Mouse (Mus musculus) midbrain, embryonic 10.5 days (tissue): ENCODE data around the gene Slc25a19. TPM values are rescaled to one million over a fixed set of nuclear protein-coding genes. Genes with fewer than 3 reads are reported as not detected.
A peak's percentile ranks its signal among the peaks of the same experiment; 100 is the strongest.

Experiments used
- DNase-seq: peaks from one replicate; pipeline ENCODE4 v3.0.0-alpha.2; 2017; ENCODE audit warnings: low spot score
- H3K27ac ChIP-seq: fragments of 300-500 bp; sonication (generic); replicated peaks from 2 replicates; pipeline ENCODE4 v1.5.1; 2016; ENCODE audit warnings: mild to moderate bottlenecking
- H3K27me3 ChIP-seq: fragments of 300-500 bp; sonication (generic); 2 replicates; pipeline ENCODE4 v1.6.1; 2016; ENCODE audit warnings: low read depth, mild to moderate bottlenecking; ENCODE audit not compliant: poor library complexity, severe bottlenecking
- H3K36me3 ChIP-seq: fragments of 300-500 bp; sonication (generic); 2 replicates; pipeline ENCODE4 v1.6.1; 2016; ENCODE audit warnings: mild to moderate bottlenecking, moderate library complexity
- H3K4me1 ChIP-seq: fragments of 300-500 bp; sonication (generic); 2 replicates; pipeline ENCODE4 v1.6.1; 2016
- H3K4me3 ChIP-seq: fragments of 300-500 bp; sonication (generic); 2 replicates; pipeline ENCODE4 v1.5.1; 2016; ENCODE audit warnings: mild to moderate bottlenecking, moderate library complexity
- H3K9me3 ChIP-seq: fragments of 300-500 bp; sonication (generic); replicated peaks from 2 replicates; pipeline ENCODE4 v1.6.1; 2016; ENCODE audit warnings: mild to moderate bottlenecking
- WGBS: fragments of 180-500 bp; shearing (Covaris S2); methylation state at CpG from one replicate; pipeline ENCODE4 v1.1.7; 2016; 5-methylcytosine and 5-hydroxymethylcytosine counted together
- polyA plus RNA-seq: library from polyadenylated mRNA; unstranded; fragments of >200 nt; fragmentation: Nextera tagmentation; extraction: Ambion mirVana; gene quantifications from 2 replicates; pipeline ENCODE4 v1.2.1, GENCODE M21; 2016

Slc25a19 gene
- polyA plus RNA-seq, 1 experiment from 2014 or later, result 24.9 TPM

- peak overlapping the region; percentile 72 for H3K4me3 ChIP-seq
- H3K36me3 ChIP-seq, result peaks cover 45% of the 10 kb centered on the region
- no peak for DNase-seq
- peaks cover 43% of the 10 kb centered on the region for H3K4me1 ChIP-seq
- H3K27me3 ChIP-seq, result peaks cover 16% of the 10 kb centered on the region
- under 1% methylated on average over 16 of the region's 16 CpGs for WGBS
- H3K27ac ChIP-seq, result peak overlapping the region; percentile 88
- no peaks in the 10 kb centered on the region for H3K9me3 ChIP-seq
Measured at GRCm38 (mm10) chr11:115613138-115613945, 14.8 kb downstream of the Slc25a19 start.

GRCm38 (mm10) chr11:115612410-115613137, 15.5 kb downstream of the Slc25a19 start, which contains the start of gene Mif4gd:
Gene Mif4gd (minus strand): TSS chr11:115612969.
- Histone ChIP-seq H3K27me3 (peaks cover 16% of the 10 kb centered on the region), H3K4me1 (peaks cover 43% of the 10 kb centered on the region), H3K27ac (peak within 1 kb of the TSS; percentile 88), H3K9me3 (no peaks in the 10 kb centered on the region), H3K4me3 (peak within 1 kb of the TSS; percentile 72), H3K36me3 (peaks cover 51% of the 10 kb centered on the region)
- WGBS, result under 1% methylated on average over 72 of the region's 80 CpGs
- peak; percentile 86 for DNase-seq

- Histone ChIP-seq H3K27ac (peak overlapping the region; percentile 88), H3K9me3 (no peaks in the 10 kb centered on the region), H3K4me1 (peaks cover 43% of the 10 kb centered on the region), H3K27me3 (peaks cover 16% of the 10 kb centered on the region), H3K4me3 (peak overlapping the region; percentile 72), H3K36me3 (peaks cover 51% of the 10 kb centered on the region)
- 3% methylated on average over 13 of the region's 13 CpGs for WGBS
- DNase-seq, result no peak
Measured at GRCm38 (mm10) chr11:115612059-115612409, 16.1 kb downstream of the Slc25a19 start.

GRCm38 (mm10) chr11:115611173-115611572, 16.9 kb downstream of the Slc25a19 start:
- no peak overlapping the region for H3K4me3 ChIP-seq

GRCm38 (mm10) chr11:115609576-115609975, 18.5 kb downstream of the Slc25a19 start:
- peaks cover 55% of the 10 kb centered on the region for H3K36me3 ChIP-seq
- WGBS, result 71% methylated on average over 3 of the region's 3 CpGs

More at GRCm38 (mm10) chr11:115611173-115611572, 16.9 kb downstream of the Slc25a19 start:
- no peak for DNase-seq
- Histone ChIP-seq H3K27ac (no peak overlapping the region), H3K9me3 (no peaks in the 10 kb centered on the region), H3K36me3 (peaks cover 57% of the 10 kb centered on the region), H3K4me1 (peaks cover 43% of the 10 kb centered on the region), H3K27me3 (peaks cover 16% of the 10 kb centered on the region)
- WGBS, result 86% methylated on average over 6 of the region's 6 CpGs

GRCm38 (mm10) chr11:115608421-115609399, 19.4 kb downstream of the Slc25a19 start:
- no peaks in the 10 kb centered on the region for H3K9me3 ChIP-seq
- peaks cover 5% of the 10 kb centered on the region; the same call in 1 of the 2 replicates for H3K27me3 ChIP-seq
- no peak overlapping the region for H3K27ac ChIP-seq
- peaks cover 41% of the 10 kb centered on the region for H3K4me1 ChIP-seq
- H3K36me3 ChIP-seq, result peaks cover 50% of the 10 kb centered on the region
- no peak for DNase-seq
- H3K4me3 ChIP-seq, result no peak overlapping the region
- 86% methylated on average over 23 of the region's 23 CpGs for WGBS

More at GRCm38 (mm10) chr11:115609576-115609975, 18.5 kb downstream of the Slc25a19 start:
- no peak overlapping the region for H3K27ac ChIP-seq
- DNase-seq, result no peak
- H3K4me1 ChIP-seq, result peaks cover 46% of the 10 kb centered on the region
- no peak overlapping the region for H3K4me3 ChIP-seq
- H3K9me3 ChIP-seq, result no peaks in the 10 kb centered on the region
- peaks cover 14% of the 10 kb centered on the region for H3K27me3 ChIP-seq

GRCm38 (mm10) chr11:115606733-115607132, 21.4 kb downstream of the Slc25a19 start:
- no peaks in the 10 kb centered on the region for H3K9me3 ChIP-seq
- no peak overlapping the region for H3K27ac ChIP-seq
- peaks cover 55% of the 10 kb centered on the region for H3K36me3 ChIP-seq
- no peaks in the 10 kb centered on the region; the same call in 1 of the 2 replicates for H3K27me3 ChIP-seq
- DNase-seq, result no peak
- no peak overlapping the region for H3K4me3 ChIP-seq
- 97% methylated on average over 18 of the region's 18 CpGs for WGBS
- H3K4me1 ChIP-seq, result peaks cover 39% of the 10 kb centered on the region

- under 1% methylated on average over 26 of the region's 26 CpGs for WGBS
- DNase-seq, result no peak
- peaks cover 71% of the 10 kb centered on the region for H3K36me3 ChIP-seq
- H3K9me3 ChIP-seq, result no peaks in the 10 kb centered on the region
- H3K4me3 ChIP-seq, result peak overlapping the region; percentile 100
- H3K27me3 ChIP-seq, result no peaks in the 10 kb centered on the region
- peak overlapping the region; percentile 97 for H3K27ac ChIP-seq
- H3K4me1 ChIP-seq, result peaks cover 33% of the 10 kb centered on the region
Measured at GRCm38 (mm10) chr11:115604304-115604696, 23.8 kb downstream of the Slc25a19 start.

GRCm38 (mm10) chr11:115603476-115604303, 24.4 kb downstream of the Slc25a19 start, which contains the start of the genes Mrps7 and Gga3:
Gene Mrps7 (plus strand): TSS chr11:115603925.
Gene Gga3 (minus strand): TSS chr11:115604051.
- Histone ChIP-seq H3K36me3 (peaks cover 71% of the 10 kb centered on the region), H3K4me1 (peaks cover 33% of the 10 kb centered on the region), H3K4me3 (peak within 1 kb of the TSS; percentile 100), H3K27me3 (no peaks in the 10 kb centered on the region), H3K9me3 (no peaks in the 10 kb centered on the region), H3K27ac (peak within 1 kb of the TSS; percentile 97)
- DNase-seq, result peak; percentile 89
- under 1% methylated on average over 92 of the region's 93 CpGs for WGBS

- Histone ChIP-seq H3K27me3 (no peaks in the 10 kb centered on the region), H3K4me1 (peaks cover 33% of the 10 kb centered on the region), H3K9me3 (no peaks in the 10 kb centered on the region), H3K36me3 (peaks cover 71% of the 10 kb centered on the region), H3K4me3 (peak overlapping the region; percentile 100), H3K27ac (peak overlapping the region; percentile 97)
- no peak for DNase-seq
- WGBS, result 8% methylated on average over 15 of the region's 15 CpGs
Measured at GRCm38 (mm10) chr11:115603128-115603475, 25.0 kb downstream of the Slc25a19 start.

- Histone ChIP-seq H3K27me3 (no peaks in the 10 kb centered on the region), H3K36me3 (peaks cover 71% of the 10 kb centered on the region), H3K9me3 (no peaks in the 10 kb centered on the region), H3K4me3 (no peak overlapping the region), H3K27ac (no peak overlapping the region), H3K4me1 (peaks cover 33% of the 10 kb centered on the region)
- no peak for DNase-seq
- 96% methylated on average over 4 of the region's 4 CpGs for WGBS
Measured at GRCm38 (mm10) chr11:115601174-115601573, 26.9 kb downstream of the Slc25a19 start.
